Mouse (Mus musculus): ENCODE results near the gene Capza1.

DNA sequence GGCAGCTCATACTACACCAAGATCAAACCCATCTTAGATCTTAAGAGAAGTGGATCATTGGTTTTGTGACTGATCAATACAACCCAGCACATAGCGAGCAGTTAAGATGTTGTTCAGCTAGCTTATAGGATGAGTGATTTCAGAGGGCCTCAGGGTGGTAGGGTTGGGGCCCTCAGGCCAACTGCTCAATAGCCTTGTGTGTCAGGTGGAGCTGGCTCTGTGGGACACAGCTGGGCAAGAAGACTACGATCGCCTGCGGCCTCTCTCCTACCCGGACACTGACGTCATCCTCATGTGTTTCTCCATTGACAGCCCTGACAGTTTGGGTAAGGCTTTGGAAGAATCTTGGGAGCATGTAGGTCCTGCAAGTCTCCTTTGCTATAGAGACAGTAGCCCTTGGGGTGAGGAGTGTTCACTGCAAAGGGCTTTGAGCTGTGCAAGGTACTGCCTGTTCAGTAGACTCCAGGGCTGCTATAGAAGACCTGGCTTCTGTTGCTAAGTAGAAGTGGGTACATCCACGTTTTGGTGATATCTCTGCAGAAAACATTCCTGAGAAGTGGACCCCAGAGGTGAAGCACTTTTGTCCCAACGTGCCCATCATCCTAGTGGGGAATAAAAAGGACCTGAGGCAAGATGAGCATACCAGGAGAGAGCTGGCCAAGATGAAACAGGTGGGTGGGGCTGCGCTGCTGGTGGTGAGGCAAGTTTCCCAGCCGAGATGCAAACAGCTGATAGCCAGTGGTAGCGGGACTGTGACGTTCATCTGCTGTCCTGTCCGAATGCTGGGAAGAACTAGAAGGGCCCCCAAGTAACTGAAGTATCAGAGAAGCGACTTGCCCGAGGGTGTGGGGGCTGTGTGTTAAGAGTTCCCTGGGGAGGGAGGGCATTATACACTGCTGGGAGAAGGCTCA is 71.7 kb downstream of the Capza1 start:
- TF ChIP-seq CTCF (IDR thresholded peaks at IDR 0.05; ENCODE audit: extremely low read depth, insufficient read depth, insufficient read length, insufficient replicate concordance) (no peak), POLR2A (IDR thresholded peaks at IDR 0.05; ENCODE audit: low read depth, low read length) (no peak)

Measured in spleen, adult 2 months (tissue).